Mouse (Mus musculus) liver, embryonic 14.5 days (tissue): ENCODE results near the gene Tpx2.

Experiments used
- CTCF ChIP-seq: IDR thresholded peaks from 2 replicates; pipeline ENCODE4 v1.5.1; 2016; ENCODE audit warnings: antibody characterized with exemption, low read depth, control low read depth
- EP300 ChIP-seq: IDR thresholded peaks from 2 replicates; pipeline ENCODE4 v1.6.1; 2016; ENCODE audit warnings: antibody characterized with exemption, low read depth

GRCm38 (mm10) chr2:152799954-152800761 is 47.6 kb upstream of the Tpx2 start:
- no peak for TF ChIP-seq CTCF
- no peak for TF ChIP-seq EP300
